Mouse (Mus musculus): Measurements from ENCODE around the gene Ice2. TPM values are rescaled to one million over a fixed set of nuclear protein-coding genes. Genes with fewer than 3 reads are reported as not detected.

The Ice2 gene
- polyA plus RNA-seq, 1 experiment from 2014 or later = 16.4 TPM

DNA sequence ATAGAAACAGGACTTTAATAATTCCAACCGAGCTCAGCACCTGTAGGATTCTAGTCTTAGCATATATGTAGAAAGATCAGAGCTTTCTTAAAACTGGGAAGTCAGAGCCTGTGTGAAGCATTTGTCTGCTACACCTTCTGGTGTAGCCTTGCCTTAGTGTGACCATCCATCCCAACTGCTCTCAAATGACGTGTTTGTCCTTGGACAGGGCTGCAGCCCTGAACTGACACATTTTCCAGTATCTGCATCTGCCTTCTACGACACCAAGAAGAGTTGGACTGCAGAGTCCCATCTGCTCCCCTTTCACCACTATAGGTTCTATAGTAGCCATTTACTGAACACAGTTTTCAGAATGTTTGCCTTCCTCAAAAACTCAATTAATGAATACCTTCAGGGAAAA, 32.8 kb downstream of the Ice2 start:
- ATAC-seq (replicated peaks) = no peak
- no peaks in the 10 kb centered on the region for H3K27me3 ChIP-seq
- peaks cover 30% of the 10 kb centered on the region for H3K36me3 ChIP-seq
- H3K4me2 ChIP-seq (replicated peaks) = no peak overlapping the region
- no peaks in the 10 kb centered on the region for H3K9me3 ChIP-seq
- 85% methylated on average over 3 of the region's 3 CpGs for WGBS
- 0 out of 2 replicates have a peak, but pooled peaks cover 3% of the 10 kb centered on the region for H3K4me1 ChIP-seq
- no peak overlapping the region for H3K27ac ChIP-seq (replicated peaks)
- no peak overlapping the region for H3K9ac ChIP-seq (replicated peaks)
- no peak overlapping the region for H3K4me3 ChIP-seq

DNA sequence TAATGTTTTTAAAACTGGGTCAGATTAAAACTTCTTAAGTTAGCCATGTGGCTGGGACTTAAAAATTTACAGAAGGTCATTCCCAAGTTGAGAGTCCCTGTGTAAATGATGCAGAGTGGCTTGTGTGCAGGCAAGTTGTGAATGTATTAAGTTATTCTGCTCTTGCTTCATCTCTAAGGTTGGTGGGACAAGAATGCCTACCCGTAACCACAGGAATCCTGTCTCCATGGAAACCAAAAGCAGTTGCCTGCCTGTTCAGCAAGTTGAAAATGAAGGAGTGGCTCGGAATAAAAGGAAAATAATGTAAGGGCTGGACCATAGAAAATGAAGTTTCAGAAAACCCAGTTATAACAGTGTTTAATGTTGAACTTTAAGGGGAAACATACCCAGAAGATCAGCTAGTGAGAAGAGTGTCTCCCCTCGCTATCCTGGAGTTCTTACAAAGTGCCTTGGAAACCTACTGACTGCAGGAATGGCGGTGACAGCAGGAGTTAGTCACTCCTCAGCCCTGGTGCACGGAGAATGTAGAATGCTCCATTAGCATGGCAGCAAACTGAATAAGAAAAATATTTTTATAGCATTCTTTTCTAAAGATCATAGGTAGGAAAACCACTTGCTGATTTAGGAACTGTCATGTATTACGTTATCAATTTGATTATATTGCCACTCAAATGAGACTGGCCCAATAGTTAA, 34.3 kb downstream of the Ice2 start:
- peaks cover 20% of the 10 kb centered on the region for H3K36me3 ChIP-seq
- no peak overlapping the region for H3K9ac ChIP-seq (replicated peaks)
- no peaks in the 10 kb centered on the region for H3K9me3 ChIP-seq
- 0 out of 2 replicates have a peak, but pooled peaks cover 3% of the 10 kb centered on the region for H3K4me1 ChIP-seq
- H3K27ac ChIP-seq (replicated peaks) = no peak overlapping the region
- H3K27me3 ChIP-seq = no peaks in the 10 kb centered on the region
- H3K4me2 ChIP-seq (replicated peaks) = no peak overlapping the region
- 25% methylated on average over 6 of the region's 6 CpGs for WGBS
- no peak for ATAC-seq (replicated peaks)
- no peak overlapping the region for H3K4me3 ChIP-seq

DNA sequence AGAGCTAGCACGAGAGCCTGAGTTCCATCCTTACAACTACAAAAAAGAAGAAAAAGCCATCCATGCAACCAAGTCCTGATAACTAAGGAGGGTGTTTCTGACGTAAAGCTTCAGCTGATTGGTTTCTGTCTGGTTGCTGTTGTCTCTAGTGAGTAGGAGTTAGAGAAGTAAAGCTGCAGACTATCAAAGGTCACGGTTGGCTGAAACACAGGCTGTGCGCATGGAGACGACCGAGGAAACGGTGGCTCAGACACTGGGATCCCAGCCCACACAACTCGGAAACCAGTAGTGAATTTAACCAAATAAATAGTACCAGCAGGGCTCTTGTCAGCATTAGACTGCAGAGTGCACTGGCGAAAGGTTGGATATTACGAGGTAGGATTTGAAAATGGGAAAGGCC, 37.5 kb downstream of the Ice2 start:
- Histone ChIP-seq H3K27ac (replicated peaks) (no peak overlapping the region), H3K4me3 (no peak overlapping the region), H3K4me1 (0 out of 2 replicates have a peak, but pooled peaks cover 3% of the 10 kb centered on the region), H3K27me3 (no peaks in the 10 kb centered on the region), H3K4me2 (replicated peaks) (no peak overlapping the region), H3K9ac (replicated peaks) (no peak overlapping the region), H3K9me3 (no peaks in the 10 kb centered on the region), H3K36me3 (0 out of 2 replicates have a peak, but pooled peaks cover 4% of the 10 kb centered on the region)
- WGBS = 89% methylated on average over 10 of the region's 10 CpGs
- ATAC-seq (replicated peaks) = no peak

DNA sequence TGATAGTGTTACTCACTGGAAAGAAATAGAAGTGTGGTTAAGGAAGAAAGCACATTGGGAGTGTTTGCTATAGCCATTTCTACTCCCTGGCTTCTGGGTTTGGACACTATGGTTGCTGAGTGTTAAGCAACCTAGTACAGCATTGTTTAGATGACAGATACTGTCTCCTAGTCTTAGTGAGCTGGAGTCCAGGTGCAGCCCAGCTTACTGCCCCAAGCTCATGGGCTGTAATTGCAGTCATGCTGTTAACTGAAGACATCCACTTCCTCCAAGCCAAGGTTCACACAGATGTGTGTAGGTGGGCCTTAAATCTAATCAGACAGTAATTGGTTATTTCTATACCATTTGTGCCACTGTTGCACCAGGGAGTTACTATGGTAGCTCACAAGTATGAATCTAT, 38.0 kb downstream of the Ice2 start:
- Histone ChIP-seq H3K4me3 (no peak overlapping the region), H3K9me3 (no peaks in the 10 kb centered on the region), H3K4me1 (0 out of 2 replicates have a peak, but pooled peaks cover 3% of the 10 kb centered on the region), H3K36me3 (0 out of 2 replicates have a peak, but pooled peaks cover 4% of the 10 kb centered on the region), H3K4me2 (replicated peaks) (no peak overlapping the region), H3K9ac (replicated peaks) (no peak overlapping the region), H3K27ac (replicated peaks) (no peak overlapping the region), H3K27me3 (no peaks in the 10 kb centered on the region)
- no peak for ATAC-seq (replicated peaks)

DNA sequence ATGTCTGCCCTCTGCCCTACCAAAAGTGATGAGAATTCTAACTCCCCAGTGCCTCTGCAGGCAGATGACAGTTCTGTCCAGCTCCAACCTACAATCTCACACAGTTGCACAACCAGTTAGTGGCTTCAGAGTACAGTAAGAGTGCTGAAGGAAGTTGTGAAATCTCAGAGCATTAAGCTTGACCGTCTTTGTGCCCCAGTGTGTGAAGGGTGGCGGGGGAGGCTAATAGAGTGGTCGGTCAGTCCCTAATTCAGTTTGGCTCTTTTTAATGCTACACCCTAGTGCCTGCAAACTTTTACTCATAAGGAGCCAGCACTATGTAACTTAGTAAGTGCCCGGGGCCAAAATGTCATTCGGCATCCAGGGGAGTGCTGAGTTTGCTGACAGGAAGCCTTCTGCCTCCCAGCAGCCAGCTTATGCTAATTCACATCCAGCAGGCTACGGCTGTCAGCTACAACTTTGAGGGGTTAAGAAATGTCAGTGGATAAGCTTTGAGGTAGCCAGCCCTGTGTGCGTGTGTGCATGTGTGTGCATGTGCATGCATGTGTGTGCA, 42.2 kb downstream of the Ice2 start:
- H3K27me3 ChIP-seq = no peaks in the 10 kb centered on the region
- WGBS = 40% methylated on average over 7 of the region's 7 CpGs
- no peak overlapping the region for H3K4me3 ChIP-seq
- no peak for ATAC-seq (replicated peaks)
- H3K4me2 ChIP-seq (replicated peaks) = no peak overlapping the region
- H3K9ac ChIP-seq (replicated peaks) = no peak overlapping the region
- H3K27ac ChIP-seq (replicated peaks) = no peak overlapping the region
- no peaks in the 10 kb centered on the region for H3K9me3 ChIP-seq
- H3K4me1 ChIP-seq = no peaks in the 10 kb centered on the region
- H3K36me3 ChIP-seq = no peaks in the 10 kb centered on the region

DNA sequence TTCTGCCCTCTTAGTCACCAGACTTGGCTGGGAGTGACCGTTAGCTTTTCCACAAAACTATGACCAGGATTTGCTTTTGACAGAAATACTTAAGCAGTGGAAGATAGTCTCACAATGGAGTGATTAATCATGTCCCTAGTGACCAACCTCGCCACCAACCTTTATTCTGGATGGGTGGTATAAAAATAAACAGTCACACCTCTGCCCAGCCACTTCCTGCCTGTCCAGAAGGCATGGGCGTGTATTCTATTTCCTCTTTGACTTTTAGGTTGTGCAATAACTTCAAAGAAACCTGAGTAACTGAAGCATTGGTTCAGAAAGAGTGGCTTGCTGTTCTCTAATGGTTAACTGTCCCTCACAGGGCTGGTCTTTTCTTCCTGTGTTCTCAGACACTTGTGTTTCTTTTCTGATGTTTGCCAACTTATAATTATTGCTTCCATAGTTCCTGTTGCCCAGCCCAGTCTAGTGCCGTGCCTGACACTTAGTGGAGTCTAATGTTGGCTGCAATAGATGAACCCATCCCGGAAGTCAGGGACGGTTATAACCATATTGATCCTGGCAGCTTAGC, 44.8 kb downstream of the Ice2 start:
- no peak overlapping the region for H3K27ac ChIP-seq (replicated peaks)
- H3K9ac ChIP-seq (replicated peaks) = no peak overlapping the region
- no peaks in the 10 kb centered on the region for H3K9me3 ChIP-seq
- no peaks in the 10 kb centered on the region for H3K4me1 ChIP-seq
- no peak for ATAC-seq (replicated peaks)
- H3K4me2 ChIP-seq (replicated peaks) = no peak overlapping the region
- WGBS = 81% methylated on average over 6 of the region's 6 CpGs
- H3K27me3 ChIP-seq = no peaks in the 10 kb centered on the region
- no peak overlapping the region for H3K4me3 ChIP-seq
- H3K36me3 ChIP-seq = no peaks in the 10 kb centered on the region

DNA sequence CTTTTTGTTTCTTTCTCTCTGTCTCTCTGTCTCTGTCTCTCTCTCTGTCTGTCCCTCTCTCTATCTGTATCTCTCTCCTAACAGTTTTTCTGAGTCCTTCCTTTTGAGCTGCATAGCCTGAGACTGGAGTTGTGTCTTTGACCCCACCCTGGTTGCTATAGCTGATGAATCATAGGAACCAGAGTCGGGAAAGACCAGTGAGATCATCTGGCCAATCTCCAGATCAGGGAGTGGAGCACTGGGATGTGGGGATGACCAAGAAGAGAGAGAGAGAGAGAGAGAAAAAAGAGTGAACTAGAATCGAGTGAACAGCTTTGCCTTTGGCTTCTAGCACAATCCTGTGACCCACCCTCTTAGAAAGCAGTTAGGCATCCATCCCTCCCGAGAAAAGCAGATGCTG, 45.5 kb downstream of the Ice2 start:
- H3K4me3 ChIP-seq = no peak overlapping the region
- H3K27me3 ChIP-seq = no peaks in the 10 kb centered on the region
- 66% methylated on average over 3 of the region's 3 CpGs for WGBS
- H3K4me2 ChIP-seq (replicated peaks) = no peak overlapping the region
- H3K9ac ChIP-seq (replicated peaks) = no peak overlapping the region
- no peaks in the 10 kb centered on the region for H3K36me3 ChIP-seq
- no peaks in the 10 kb centered on the region for H3K4me1 ChIP-seq
- no peaks in the 10 kb centered on the region for H3K9me3 ChIP-seq
- no peak overlapping the region for H3K27ac ChIP-seq (replicated peaks)
- ATAC-seq (replicated peaks) = no peak

DNA sequence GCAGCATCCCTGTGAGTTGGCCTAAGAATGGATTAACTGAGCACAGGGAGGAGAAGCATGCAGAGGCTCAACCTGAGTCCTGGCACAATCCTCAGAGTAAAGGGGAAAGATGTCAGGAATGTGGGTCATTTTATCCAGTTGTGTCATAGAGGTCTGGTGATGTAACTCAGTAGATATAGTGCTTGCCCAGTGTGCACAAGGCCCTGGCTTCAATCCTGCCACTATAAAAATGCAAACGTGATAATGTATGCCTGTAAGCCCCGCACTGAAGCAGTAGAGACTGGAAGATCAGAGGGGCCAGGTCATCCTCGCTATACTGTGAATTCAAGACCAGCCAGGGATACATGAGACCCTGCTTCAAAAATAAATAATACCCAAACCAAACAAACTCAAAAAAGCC, 51.1 kb downstream of the Ice2 start:
- Histone ChIP-seq H3K27ac (replicated peaks) (no peak overlapping the region), H3K4me1 (peaks cover 7% of the 10 kb centered on the region), H3K27me3 (no peaks in the 10 kb centered on the region), H3K9me3 (no peaks in the 10 kb centered on the region), H3K36me3 (no peaks in the 10 kb centered on the region), H3K4me2 (replicated peaks) (no peak overlapping the region), H3K4me3 (no peak overlapping the region), H3K9ac (replicated peaks) (no peak overlapping the region)
- no peak for ATAC-seq (replicated peaks)
- WGBS = 80% methylated on average over 3 of the region's 3 CpGs

DNA sequence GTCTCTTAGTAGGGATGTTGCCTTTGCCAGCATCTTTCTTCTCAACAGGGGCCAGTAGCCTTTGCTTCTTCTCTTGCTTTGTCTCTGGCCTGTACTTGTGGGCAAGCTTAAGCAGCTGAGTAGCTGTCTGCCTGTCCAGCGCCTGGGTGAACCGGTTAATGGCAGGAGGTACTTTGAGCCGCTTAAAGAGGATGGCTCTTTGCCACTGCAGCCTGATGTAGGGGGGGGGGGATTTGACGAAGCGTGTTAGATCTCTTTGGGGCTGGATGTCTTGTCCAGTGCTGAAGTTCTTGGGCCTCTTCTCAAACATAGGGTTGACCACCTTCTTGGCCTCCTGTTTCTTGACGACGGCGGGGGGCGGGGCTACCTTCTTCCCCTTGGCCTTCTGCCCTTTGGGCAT, 52.9 kb downstream of the Ice2 start:
- H3K4me1 ChIP-seq = peaks cover 10% of the 10 kb centered on the region
- ATAC-seq (replicated peaks) = no peak
- no peaks in the 10 kb centered on the region for H3K9me3 ChIP-seq
- no peaks in the 10 kb centered on the region for H3K27me3 ChIP-seq
- no peak overlapping the region for H3K27ac ChIP-seq (replicated peaks)
- no peak overlapping the region for H3K9ac ChIP-seq (replicated peaks)
- H3K4me3 ChIP-seq = no peak overlapping the region
- H3K4me2 ChIP-seq (replicated peaks) = no peak overlapping the region
- no peaks in the 10 kb centered on the region for H3K36me3 ChIP-seq
- WGBS = 72% methylated on average over 9 of the region's 9 CpGs

DNA sequence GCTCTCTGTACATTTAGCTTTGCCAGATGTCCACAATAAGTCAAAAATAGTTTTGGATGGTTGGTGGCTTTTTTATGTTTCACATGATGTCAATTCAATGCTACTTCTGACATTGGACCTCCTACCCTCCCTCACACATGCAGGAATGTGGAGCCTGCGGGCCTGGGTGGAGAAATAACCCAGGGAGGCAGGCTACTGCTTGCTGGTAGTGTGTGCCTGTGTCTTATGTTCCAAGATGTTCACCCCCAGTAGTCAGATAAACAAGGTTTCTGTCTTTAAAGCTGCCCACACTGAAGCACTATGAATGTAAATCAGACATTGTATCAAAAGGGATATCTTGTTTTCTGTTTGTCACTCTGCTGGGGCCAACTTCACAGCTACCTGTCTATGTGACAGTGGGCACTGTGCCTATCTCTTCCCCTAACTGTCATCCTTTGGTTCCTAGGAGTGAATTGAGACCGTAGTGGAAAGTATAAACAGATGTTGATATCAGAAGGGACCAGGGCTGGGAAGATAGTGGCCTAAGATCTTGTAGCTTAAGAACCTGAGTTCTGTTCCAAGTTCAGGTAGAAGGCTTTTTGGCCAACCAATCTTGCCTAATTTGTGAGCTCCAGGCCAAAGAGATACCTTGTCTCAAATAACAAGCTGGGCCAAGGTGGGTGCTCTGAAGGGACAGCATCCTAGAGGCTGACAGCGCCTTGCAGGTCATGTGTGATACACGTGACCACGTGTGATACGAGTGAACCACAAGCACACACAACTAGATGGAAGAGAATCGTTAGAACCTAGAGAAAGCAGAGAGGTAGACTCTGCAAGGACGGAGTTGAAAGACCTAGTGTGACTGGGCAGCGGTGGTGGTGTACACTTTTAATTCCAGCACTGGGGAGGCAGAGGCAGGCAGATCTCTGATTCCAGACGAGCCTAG, 54.4 kb downstream of the Ice2 start:
- Histone ChIP-seq H3K4me1 (peaks cover 10% of the 10 kb centered on the region), H3K27me3 (no peaks in the 10 kb centered on the region), H3K36me3 (no peaks in the 10 kb centered on the region), H3K4me3 (no peak overlapping the region), H3K9me3 (no peaks in the 10 kb centered on the region), H3K9ac (replicated peaks) (no peak overlapping the region), H3K27ac (replicated peaks) (no peak overlapping the region), H3K4me2 (replicated peaks) (no peak overlapping the region)
- 95% methylated on average over 10 of the region's 10 CpGs for WGBS
- ATAC-seq (replicated peaks) = no peak

DNA sequence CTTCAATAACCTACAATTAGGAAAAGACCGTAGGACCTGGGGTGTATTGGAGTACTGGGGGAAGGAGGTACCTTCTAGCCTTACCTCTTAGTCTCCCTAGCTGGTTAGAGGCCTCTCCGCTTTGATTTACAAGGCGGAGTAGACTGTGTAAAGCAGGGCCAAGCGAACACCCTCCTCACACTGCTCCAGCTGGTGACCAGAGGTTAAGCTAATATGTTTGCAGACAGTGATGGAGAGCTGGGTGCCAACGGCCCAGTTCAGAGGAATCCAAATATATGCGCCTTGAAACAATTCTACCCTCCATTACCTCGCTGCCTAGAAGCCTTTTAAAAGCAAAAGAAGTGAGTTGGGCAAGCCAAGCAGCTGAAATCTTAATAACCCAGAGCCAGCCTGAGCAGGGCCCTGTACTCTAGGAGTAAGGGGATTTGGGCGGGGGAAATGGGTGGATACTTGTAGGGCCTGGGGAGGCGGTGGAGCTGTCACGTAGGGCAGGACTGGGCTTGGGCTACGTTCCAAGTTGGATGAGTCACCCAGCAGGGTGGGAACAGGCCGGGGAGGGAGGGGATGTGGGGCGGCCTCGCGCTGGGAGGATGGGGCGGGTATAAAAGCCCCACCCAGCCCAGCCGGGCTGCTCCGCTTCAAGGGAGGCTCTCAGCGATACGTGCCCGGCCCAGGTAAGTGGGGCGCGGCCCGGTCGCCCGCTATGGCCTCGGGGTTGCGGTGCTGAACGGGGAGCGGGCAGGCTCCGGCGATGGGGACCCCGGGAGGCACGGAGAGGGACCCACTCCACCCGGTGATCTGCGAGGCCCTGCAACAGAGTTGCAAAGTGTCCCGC, 55.6 kb downstream of the Ice2 start, which contains the start of gene Anxa2:
Anxa2 (plus strand) TSS at position 555 of the 835 bp plus-strand sequence.
- H3K27me3 ChIP-seq = no peaks in the 10 kb centered on the region
- H3K36me3 ChIP-seq = no peaks in the 10 kb centered on the region
- ATAC-seq (replicated peaks) = peak; percentile 89
- H3K9me3 ChIP-seq = no peaks in the 10 kb centered on the region
- H3K4me3 ChIP-seq = peak within 1 kb of the TSS; percentile 43
- WGBS = 8% methylated on average over 36 of the region's 37 CpGs
- peaks cover 10% of the 10 kb centered on the region for H3K4me1 ChIP-seq
- peak within 1 kb of the TSS; percentile 26 for H3K9ac ChIP-seq (replicated peaks)
- H3K4me2 ChIP-seq (replicated peaks) = peak within 1 kb of the TSS; percentile 60
- H3K27ac ChIP-seq (replicated peaks) = 0 out of 2 replicates have a peak within 1 kb of the TSS, but pooled peaks have one; percentile 16
